Mouse (Mus musculus) inflammation-experienced regulatory T-cells, adult 6 months (primary cell): ENCODE results near the gene Jmjd8. TPM values are rescaled to one million over a fixed set of nuclear protein-coding genes. Genes with fewer than 3 reads are reported as not detected.
A peak's percentile ranks its signal among the peaks of the same experiment; 100 is the strongest.

ENCODE experiments used
- ATAC-seq: one replicate; pipeline ENCODE4 v1.8.0; 2017
- polyA plus RNA-seq, 3 experiments: library from polyadenylated mRNA; unstranded; fragments of 100-300 nt; shearing (Covaris generic); gene quantifications; one replicate each; pipeline ENCODE4 v1.2.1; 2017

Jmjd8 gene
- polyA plus RNA-seq, 3 experiments from 2014 or later: 12.5 to 26.2 (median 23.9) TPM

DNA sequence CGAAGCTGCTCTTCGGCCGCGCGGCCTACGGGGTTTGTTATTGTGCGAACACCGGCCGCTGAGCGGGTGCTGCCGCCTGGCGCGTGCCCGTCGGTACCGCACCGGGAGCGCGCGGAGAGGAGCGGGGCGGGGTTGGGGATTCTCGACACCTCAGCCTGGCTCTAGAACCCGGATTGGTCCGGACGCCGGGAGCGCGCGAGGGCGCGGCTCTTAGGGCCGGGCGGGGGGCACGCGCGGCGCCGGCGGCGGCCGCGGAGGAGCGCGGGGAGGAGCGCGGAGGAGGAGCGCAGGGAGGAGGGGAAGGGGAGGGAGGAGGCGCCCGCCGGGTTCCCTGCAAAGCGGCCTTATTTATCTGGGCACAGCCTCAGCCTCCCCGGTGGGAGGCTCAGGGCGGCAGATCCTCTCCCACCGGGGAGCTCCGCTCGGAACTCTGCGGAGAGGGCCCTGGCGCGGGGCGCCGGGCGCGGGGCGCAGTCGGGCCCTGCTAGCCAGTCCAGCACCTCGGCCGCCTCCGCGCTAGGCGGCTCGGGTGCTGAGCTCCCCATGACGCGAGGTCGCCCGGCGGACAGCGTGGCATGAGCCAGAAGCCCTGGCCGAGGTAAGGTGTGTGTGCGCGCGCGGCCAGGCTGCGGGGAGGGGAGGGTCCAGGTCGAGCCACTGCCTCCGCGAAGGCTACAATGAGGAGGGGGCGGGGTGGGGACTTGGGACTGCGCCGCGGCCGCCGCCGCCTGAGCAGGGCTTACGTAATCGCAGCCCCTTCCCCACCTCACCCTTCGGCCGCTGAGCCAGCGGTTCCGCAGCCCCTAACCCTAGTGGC, 19.7 kb upstream of the Jmjd8 start, which contains the start of gene Fbxl16:
Fbxl16 (plus strand) TSS at position 297 of the 817 bp plus-strand sequence.
- no peak for ATAC-seq

DNA sequence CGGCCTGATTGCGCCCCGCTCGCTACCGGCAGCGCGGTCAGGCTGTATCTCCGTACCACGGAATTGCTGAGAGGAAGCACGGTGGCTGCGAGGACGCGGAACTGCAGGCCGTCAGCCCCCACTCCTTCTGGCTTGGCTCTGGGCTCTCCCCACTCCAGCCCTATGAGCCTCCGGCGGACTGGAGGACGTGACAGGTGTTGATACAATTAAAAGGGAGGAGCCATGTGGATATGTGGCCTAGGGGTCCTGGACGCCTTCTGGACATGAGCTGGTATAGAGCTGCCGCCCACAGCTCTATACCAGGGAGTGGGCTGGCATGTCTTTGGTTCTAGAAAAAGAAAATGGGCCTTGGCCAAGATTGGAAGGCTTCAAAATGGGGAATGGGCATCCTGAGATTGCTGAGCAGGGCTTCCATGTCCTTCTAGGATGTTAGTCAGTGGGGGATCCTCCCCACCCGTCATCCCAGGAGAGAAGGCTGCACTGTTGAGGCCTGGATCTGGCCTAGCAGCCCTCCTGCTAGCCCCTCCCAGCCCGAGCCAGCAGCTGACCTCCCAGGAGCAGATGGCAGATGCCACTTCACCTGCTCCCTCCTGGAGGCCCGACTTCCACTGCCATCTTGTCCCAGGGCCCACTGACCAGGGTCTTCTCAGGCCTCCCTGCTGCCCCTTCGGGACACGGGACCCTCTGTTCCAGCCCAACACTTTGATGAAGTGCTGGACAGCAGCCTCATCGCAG, 18.9 kb upstream of the Jmjd8 start:
- no peak for ATAC-seq

DNA sequence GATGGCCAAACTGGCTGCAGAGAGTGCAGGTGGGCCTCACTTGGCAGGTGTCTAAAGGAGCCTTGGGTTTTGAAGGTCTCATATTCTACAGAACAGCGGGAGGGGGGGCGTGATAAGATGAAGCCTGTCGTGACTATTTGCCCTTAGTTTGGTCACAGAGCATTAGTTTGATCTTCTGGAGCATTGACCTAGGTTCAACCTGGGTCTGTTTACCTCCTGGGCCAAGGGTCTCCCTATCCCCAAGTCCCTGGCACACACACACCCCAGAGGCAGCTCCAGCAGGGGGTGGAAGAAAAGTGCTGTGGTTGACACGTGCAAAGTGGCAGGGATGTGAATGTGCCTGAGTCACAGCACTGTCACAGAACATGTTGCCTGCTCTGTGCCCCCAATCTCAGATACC, 17.8 kb upstream of the Jmjd8 start:
- no peak for ATAC-seq

DNA sequence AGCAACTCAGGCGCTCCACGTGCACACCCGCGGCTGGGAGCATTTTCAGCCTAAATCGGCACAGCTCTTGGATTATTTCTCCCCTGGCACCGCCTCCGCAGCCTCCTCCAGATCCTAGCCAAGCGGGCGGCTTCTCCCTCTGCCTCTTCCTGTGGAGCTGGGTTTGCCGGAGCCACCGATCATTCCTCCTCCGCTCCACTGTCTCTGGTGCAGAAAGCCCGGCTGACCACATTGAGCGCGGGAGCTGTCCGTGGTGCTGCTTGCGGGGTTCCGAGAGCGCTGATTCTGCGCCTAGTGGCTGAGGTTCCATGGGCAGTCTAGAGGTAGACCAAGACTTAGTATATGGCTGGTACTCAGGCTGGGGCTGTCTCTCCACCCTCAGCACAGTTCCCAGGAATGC, 15.2 kb upstream of the Jmjd8 start:
- ATAC-seq: no peak

DNA sequence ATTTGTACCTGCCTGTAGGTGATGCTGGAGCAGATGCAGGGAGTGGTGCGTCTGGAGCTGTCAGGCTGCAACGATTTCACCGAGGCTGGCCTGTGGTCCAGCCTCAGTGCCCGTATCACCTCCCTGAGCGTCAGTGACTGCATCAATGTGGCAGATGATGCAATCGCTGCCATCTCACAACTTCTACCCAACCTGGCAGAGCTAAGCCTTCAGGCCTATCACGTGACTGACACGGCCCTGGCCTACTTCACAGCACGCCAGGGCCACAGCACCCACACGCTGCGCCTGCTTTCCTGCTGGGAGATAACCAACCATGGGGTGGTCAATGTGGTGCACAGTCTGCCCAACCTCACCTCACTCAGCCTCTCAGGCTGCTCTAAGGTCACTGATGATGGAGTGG, 11.0 kb upstream of the Jmjd8 start:
- no peak for ATAC-seq

DNA sequence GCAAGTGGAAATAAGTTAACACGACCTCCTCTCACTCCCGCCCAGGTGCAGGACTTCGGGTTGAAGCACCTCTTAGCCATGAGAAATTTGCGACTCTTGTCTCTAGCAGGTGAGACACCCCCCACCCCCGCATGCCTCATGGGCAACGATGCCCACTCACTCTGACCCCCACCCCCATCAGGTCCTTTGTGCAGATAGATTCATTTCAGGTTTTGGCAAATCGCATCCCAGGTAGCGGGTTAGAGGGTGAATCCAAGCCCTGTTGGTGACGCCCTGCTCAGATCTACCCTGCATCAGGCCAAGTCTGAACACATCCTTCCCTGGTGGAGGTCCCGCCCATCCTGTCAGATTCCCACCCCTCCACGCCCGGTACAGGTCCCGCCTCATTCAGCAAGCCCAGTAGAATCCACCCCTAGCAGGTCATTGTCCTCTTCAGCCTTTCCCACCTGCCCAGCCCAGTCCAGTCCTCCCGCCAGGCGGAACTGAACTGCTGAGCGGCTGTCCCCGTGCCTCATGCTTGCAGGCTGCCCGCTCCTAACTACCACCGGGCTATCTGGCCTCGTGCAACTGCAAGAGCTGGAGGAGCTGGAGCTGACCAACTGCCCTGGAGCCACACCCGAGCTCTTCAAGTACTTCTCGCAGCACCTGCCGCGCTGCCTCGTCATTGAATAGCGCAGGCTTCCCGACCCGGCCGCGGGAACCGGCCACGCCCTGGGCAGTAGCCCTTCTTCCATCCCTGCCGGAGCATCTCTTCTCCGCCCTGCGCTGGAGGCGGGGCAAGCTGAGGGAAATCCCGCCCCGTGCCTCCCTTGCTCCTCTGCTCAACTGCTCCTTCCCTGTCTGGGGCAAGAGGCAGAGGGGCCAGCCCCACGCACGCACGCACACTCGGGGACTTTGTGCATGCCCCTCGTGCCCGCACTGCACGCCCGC, 9.6 kb upstream of the Jmjd8 start:
- ATAC-seq: no peak

DNA sequence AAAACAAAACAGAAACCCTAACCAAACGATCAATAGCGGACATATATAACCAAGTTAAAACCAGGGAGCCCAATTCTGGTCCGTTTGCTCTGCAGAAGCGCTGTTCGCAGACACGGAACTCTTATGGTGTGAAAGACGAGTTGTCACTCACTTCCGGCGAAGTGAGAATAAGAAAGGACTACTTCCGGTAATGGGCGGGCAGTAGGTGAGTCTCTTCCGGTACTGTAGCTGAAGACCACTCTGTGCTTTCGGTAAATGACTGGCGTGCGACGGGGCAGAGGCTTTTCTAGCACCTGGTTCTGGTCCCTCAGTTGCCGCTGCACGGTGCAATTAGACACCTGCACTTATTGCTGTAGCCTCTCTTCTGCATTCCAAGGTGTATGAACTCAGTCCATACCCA, 5.2 kb upstream of the Jmjd8 start, which contains the start of gene Wdr24:
Wdr24 (plus strand) TSS at position 176 of the 400 bp plus-strand sequence.
- peak; percentile 94 for ATAC-seq

DNA sequence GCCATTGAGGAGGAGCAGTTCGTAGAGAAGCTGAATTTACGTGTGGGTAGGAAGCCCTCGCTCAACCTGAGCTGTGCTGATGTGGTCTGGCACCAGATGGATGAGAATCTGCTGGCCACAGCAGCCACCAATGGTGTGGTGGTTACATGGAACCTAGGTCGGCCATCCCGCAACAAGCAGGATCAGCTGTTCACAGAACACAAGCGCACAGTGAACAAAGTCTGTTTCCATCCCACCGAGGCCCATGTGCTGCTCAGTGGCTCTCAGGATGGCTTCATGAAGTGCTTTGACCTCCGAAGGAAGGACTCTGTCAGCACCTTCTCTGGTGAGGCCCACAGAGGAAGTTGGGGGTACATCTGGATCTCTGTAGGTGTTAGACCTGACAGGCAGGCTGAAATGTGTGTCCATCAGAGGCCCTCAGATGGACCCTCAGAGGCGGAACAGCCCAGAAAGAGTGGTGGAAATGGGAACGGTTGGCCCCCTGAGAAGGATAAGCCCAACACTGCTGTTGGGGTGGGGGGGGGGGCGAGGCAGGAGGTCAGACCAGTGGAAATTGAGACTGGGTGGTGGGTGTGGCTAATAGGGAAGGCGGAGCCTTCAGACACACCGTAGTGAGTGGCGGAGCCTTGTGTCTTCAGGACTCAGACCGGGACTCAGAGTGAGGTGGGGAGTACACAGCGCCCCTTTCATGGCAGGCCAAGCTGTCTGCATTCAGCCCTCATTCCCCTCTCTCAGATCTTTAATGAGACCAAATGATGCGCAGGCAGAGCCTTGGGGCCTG, 4.1 kb upstream of the Jmjd8 start:
- ATAC-seq: no peak

DNA sequence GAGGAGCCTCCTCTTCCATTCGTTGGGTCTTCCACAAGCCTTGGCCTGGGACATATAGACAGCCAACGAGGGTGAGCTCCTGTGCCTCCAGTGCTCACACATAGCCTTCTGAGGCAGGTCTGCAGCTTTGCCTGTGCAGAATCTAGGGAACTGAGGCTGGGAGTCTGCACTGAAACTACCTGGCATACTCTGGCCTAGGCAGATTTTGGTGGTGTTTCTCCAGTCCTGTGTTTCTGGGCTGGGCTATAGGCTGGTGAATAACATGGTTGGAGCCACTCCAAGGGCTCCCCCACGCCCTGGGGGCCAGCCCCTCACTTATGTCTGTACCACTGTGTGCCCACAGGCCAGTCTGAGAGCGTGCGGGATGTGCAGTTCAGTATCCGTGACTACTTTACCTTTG, 3.4 kb upstream of the Jmjd8 start:
- ATAC-seq: no peak

DNA sequence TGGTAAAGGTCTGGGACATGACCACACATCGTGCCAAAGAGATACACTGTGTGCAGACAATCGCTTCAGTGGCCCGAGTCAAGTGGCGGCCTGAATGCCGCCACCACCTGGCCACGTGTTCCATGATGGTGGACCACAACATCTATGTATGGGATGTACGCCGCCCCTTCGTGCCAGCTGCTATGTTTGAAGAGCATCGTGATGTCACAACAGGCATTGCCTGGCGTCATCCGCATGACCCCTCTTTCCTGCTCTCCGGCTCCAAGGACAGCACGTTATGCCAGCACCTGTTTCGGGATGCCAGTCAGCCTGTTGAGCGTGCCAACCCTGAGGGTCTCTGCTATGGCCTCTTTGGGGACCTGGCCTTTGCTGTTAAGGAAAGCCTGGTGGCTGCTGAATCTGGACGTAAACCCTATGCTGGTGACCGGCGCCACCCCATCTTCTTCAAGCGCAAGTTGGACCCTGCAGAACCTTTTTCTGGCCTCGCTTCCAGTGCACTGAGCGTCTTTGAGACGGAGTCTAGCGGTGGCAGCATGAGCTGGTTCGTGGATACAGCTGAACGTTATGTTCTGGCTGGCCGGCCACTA, 2.6 kb upstream of the Jmjd8 start:
- ATAC-seq: no peak

DNA sequence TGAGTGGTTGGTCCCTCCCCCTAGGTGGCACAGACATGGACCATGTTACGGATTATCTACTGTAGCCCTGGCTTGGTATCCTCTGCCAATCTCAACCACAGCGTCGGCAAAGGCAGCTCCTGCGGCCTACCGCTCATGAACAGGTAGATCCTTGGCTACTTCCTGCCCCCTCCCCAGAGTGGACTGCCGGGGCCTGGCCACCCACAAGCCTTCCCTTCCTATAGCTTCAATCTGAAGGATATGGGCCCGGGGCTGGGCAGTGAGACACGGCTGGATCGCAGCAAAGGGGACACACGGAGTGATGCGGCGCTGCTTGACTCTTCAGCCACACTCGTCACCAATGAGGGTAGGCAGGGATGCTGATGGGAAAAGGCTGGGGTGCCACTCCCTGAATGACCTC, 1.7 kb upstream of the Jmjd8 start:
- ATAC-seq: no peak

DNA sequence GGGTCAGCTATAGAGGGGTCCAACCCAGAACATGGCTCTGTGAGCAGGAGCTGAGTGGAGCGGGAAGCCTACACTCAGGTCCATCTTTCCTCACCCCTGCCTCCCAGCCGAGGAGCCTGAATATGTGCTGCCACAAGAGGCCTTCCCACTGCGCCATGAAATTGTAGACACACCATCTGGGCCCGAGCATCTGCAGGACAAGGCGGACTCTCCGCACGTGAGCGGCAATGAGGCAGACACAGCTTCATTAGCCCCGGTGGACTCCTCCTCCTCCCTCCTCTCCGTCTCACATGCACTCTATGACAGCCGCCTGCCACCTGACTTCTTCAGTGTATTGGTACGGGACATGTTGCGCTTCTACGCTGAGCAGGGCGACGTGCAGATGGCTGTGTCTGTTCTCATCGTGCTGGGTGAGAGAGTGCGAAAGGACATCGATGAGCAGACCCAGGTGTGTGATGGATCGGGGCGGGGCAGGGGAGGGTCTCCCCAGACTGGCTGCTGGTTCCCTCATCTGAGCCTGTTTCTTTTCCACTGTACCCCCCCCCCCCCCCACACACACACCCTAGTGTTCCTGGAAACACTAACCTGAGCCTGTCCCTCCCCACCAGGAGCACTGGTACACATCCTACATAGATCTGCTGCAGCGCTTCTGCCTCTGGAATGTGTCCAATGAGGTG, 983 bp upstream of the Jmjd8 start:
- no peak for ATAC-seq

DNA sequence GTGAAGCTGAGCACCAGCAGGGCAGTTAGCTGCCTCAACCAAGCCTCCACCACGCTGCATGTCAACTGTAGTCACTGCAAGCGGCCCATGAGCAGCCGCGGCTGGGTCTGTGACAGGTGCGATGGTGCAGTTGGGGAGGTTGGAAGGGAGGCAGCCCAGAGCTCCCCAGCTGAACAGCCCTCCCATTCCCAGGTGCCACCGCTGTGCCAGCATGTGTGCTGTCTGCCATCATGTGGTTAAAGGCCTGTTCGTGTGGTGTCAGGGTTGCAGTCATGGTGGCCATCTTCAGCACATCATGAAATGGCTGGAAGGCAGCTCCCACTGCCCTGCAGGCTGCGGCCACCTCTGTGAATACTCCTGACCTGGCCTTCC, 458 bp upstream of the Jmjd8 start:
- ATAC-seq: no peak

DNA sequence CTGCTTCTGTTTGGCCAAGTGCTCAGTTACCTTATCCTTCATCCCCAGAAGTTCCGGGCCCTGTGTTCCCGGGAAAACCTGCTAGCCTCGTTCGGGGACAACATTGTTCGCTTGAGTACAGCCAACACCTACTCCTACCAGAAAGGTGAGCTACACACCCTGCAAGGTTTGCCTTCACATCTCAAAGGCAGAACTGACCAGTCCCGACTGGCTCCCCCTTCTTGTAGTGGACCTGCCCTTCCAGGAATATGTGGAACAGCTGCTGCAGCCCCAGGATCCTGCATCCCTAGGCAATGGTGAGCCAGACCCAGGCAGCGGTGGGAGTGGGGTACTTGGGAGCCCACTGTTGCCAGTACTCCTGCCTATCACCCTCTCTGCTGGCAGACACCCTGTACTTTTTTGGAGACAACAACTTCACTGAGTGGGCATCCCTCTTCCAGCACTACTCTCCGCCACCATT, 921 bp downstream of the Jmjd8 start:
- ATAC-seq: no peak

DNA sequence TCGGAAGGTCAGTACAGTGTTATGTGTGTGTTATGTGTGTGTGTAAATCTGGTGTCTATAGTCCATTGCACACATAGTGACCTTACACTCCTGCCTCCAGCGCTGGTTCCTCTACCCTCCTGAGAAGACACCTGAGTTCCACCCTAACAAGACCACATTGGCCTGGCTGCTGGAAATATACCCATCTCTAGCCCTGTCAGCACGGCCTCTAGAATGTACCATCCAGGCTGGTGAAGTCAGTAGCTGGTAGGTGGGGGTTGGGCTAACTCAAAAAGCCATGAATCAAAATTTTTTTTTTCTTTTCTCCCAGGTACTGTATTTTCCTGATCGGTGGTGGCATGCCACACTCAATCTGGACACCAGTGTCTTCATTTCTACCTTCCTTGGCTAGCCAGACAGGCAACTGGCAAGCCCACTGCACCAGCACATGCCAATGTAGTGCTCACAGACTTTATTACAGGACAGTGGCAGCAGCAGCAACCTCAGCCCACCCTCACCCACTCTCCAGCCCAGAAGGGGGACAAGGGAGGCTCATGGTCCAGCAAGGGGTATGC, 1.6 kb downstream of the Jmjd8 start:
- no peak for ATAC-seq

DNA sequence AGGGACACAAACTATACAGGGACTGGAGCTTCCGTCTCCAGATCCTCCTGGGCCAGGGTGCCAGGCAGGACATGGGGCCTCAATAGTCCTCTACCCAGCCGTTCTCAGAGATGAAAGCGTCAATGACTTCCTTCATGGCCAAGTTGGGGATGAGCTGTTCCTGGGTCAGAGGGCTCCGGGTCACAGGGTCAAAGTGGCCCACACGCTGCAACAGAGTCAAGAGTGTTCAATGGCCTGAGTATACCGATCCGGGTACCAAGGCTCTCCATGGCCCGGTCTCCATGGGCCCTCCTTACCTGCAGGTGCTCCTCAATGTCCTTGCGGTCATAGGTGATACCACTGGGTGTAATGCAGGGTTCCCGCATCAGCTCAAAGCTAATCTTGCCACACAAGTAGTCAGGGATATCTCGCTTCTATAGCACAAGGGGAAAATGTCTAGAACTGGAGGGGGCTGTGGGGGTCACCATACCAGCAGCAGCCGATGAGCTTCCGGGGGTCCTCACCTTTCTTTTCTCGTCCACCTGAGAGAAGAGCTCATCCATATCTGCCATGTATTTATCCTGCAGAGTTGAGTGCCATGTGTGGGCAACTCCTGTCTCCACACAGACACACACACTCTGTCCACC, 2.3 kb downstream of the Jmjd8 start:
- no peak for ATAC-seq

DNA sequence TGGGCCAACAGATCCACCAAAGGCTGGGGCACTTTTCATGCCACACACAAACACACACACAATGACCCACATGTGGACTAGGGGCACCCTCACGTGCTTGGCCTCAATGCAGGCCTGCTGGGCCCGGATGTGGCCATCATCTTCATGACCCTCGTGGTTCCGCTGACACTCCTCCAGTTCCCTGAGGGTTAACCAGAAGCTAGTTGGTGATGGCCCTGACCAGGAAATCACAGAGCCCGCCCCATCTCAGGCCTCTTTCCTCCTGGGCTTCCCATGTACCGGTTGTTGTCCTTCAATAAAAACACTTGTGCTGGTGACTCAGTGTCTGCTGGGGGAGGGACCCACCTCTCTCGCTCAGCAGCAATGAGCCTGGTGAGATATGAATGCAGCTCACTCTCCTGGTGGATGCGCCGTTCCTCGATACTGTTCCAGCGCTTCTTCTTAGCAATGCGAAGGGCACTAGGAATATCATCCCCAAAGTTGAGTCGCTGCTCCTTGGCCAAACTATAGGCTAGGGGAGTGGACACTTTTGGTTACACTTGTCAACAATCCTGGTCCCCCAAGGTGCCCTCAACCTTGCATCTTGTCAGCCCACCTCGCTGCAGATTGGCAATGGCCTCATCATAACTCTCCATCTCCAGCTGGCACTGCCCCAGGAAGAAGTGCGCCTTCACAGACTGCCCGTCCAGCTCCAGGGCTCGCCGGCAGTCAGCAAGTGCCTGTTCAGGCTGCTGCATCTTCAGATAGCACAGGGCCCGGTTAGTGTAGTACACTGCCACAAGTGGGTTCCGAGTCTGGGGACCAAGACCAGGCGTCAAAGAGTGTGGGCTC, 3.0 kb downstream of the Jmjd8 start:
- ATAC-seq: no peak

DNA sequence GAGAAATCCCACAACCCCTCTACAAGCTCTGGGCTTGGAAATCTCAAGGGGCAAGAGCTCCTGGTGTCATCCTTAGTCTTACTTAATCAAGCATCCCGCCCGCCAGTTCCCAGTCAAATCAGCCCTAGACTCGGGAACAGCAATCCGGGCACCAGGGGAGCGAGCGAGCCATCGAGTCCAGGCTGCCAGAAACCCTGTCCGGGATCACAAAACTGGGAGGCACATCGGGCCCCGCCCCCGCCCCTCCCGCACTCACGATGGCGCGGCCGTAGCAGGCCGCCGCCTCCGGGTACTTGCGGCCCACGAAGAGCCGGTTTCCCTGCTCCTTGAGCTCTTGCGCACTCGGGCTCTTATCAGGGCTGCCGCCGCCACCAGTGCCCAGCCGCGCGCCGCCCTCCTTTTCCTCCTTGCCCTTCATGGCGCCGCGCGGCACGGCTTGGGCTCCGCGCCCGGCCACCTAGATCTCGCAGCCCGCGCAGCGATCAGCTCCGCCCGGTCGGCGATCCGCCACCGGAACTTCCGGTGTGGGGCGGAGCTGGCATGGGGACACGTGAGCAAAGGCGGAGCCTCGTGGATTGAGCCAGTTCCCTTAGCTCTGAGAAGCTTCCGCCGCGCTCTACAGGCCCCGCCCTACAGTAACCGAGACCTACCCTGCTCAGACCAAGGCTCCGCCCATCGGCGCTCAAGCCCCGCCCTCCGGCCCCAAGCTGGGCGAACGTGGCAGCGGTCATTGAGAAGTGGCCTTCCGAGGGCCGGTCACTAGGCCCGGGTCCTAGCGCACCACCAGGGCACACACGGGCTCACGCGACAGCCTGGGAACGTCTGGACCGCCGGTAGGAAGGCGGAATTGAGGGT, 4.0 kb downstream of the Jmjd8 start:
- peak; percentile 95 for ATAC-seq
